Mouse (Mus musculus) lung, adult 2 months (tissue): ENCODE data around the gene Pum1.

Experiments used
- CTCF ChIP-seq: fragments of 200-500 bp; IDR thresholded peaks from 2 replicates; pipeline ENCODE4 v1.5.1; 2011; ENCODE audit warnings: mild to moderate bottlenecking, low read length, control low read depth; ENCODE audit not compliant: insufficient read depth
- POLR2A ChIP-seq: fragments of 200-500 bp; IDR thresholded peaks from 2 replicates; pipeline ENCODE4 v1.6.1; 2011; ENCODE audit warnings: low read depth, mild to moderate bottlenecking, control low read depth, low read length, borderline replicate concordance; ENCODE audit errors: extremely low read depth

DNA sequence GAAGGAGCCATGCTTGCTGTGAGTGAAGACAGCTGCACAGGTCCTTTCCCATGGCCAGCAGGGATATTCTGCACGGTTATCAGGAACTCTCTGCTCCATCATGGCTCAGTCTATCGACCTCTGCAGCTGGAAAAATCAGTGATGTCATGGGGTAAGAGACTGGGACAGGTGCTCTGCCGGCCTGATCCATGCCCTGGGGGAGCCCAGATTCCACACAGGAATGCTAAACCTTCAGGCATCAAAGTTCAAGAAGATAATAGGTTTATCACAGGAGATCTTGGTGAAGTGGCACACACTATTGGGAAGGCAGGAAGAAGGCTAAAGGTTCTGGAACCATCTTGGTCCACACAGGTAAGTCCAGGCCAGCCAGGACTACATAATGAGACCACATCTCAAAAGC lies 26.4 kb upstream of the Pum1 start:
- TF ChIP-seq CTCF: no peak
- no peak for TF ChIP-seq POLR2A
